Mouse (Mus musculus) G1E (cell line): ENCODE data around the gene Polm. TPM values are rescaled to one million over a fixed set of nuclear protein-coding genes. Genes with fewer than 3 reads are reported as not detected.

Experiments used
- ATAC-seq: 2 replicates; pipeline ENCODE4 v1.8.0; 2016; ENCODE audit warnings: mild to moderate bottlenecking; ENCODE audit not compliant: insufficient number of reproducible peaks, poor library complexity, low FRiP score, severe bottlenecking; ENCODE audit errors: extremely low read depth
- DNase-seq: peaks from one replicate; pipeline ENCODE4 v3.0.0; 2012; ENCODE audit warnings: low spot score
- H3K27me3 ChIP-seq: 2 replicates; pipeline ENCODE4 v1.6.1; 2012; ENCODE audit warnings: mild to moderate bottlenecking, low read length, inconsistent platforms; ENCODE audit not compliant: insufficient read depth
- H3K36me3 ChIP-seq: replicated peaks from 2 replicates; pipeline ENCODE3; 2012; ENCODE audit warnings: mild to moderate bottlenecking, inconsistent platforms
- H3K4me1 ChIP-seq: 2 replicates; pipeline ENCODE4 v1.6.1; 2012; ENCODE audit warnings: low read depth, low read length, inconsistent platforms, mixed read lengths; ENCODE audit not compliant: insufficient read depth
- H3K4me3 ChIP-seq: 2 replicates; pipeline ENCODE4 v1.5.1; 2012; ENCODE audit warnings: low read depth, mild to moderate bottlenecking, inconsistent platforms, low read length, moderate library complexity, mixed read lengths
- H3K9me3 ChIP-seq: replicated peaks from 2 replicates; pipeline ENCODE4 v1.6.1; 2012; ENCODE audit warnings: inconsistent platforms
- CTCF ChIP-seq: IDR thresholded peaks from 2 replicates; pipeline ENCODE4 v1.5.1; 2012; ENCODE audit warnings: low read depth, low read length, inconsistent platforms, mixed read lengths
- GATA1 ChIP-seq: IDR thresholded peaks from 2 replicates; pipeline ENCODE4 v1.6.1; 2012; ENCODE audit warnings: borderline replicate concordance, low read length, inconsistent platforms, mixed read lengths
- GATA2 ChIP-seq: IDR thresholded peaks from 2 replicates; pipeline ENCODE4 v1.6.1; 2012; ENCODE audit warnings: low read depth, low read length, inconsistent platforms, borderline replicate concordance
- POLR2AphosphoS5 ChIP-seq: IDR thresholded peaks from 2 replicates; pipeline ENCODE4 v1.6.1; 2012; ENCODE audit warnings: low read depth, low read length, inconsistent platforms; ENCODE audit not compliant: insufficient replicate concordance
- TAL1 ChIP-seq: conservative IDR thresholded peaks from 2 replicates; pipeline ENCODE4 v1.6.1; 2012; ENCODE audit warnings: low read depth, low read length, inconsistent platforms, mixed read lengths
- polyA plus RNA-seq: library from polyadenylated mRNA; stranded (reverse); fragments of >175 nt; gene quantifications from 2 replicates; pipeline ENCODE4 v1.2.3, GENCODE M21; 2012
- total RNA-seq, 2 experiments: library from RNA; stranded (forward) in 1 of 2; stranded (reverse) in 1 of 2; fragments of 200-1000 nt in 1 of 2; fragments of >200 nt in 1 of 2; fragmentation: Nextera tagmentation in 1 of 2; gene quantifications; 2 replicates each; pipeline ENCODE4 v1.2.3; 2014 to 2017

The Polm gene
- 32.1 and 38.3 TPM in 2 replicates for total RNA-seq (2014; fragmentation: Nextera tagmentation)
- 15.4 and 16.6 TPM in 2 replicates for total RNA-seq (2017)
- polyA plus RNA-seq, result 38.2 and 48.7 TPM in 2 replicates

- peak; percentile 97 for DNase-seq
- ATAC-seq, result peak; percentile 98
These were observed at the start of gene Polm for GRCm38 (mm10) chr11:5837251-5838246. Gene Polm (minus strand): TSS chr11:5838016.

DNA sequence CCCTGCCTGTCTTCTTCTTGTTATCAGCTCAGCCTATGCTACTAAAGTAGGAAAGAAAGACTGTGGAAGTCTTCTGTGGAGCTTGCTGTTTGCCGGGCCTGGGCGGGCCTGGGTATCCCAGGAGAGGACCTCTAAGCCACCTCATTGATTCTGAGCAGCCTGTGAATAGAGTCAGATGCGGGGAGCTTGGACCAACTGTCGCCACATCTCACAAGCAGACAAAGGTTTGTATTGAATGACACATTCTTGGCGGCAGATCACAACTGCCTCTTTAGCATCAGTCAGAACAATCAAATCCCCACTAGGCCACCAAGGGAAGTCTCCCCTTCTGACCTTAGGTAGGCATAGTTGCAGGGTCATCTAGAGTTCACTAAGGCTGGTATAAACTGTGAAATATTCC lies 49.4 kb upstream of the Polm start:
- H3K4me3 ChIP-seq, result no peak overlapping the region
- 0 out of 2 replicates have a peak, but pooled peaks cover 4% of the 10 kb centered on the region for H3K4me1 ChIP-seq
- TF ChIP-seq TAL1 (no peak), CTCF (no peak), GATA2 (no peak)
- DNase-seq, result no peak
- peaks cover 30% of the 10 kb centered on the region for H3K27me3 ChIP-seq
- no peaks in the 10 kb centered on the region for H3K36me3 ChIP-seq
- H3K9me3 ChIP-seq, result no peaks in the 10 kb centered on the region
- no peak for ATAC-seq

More at GRCm38 (mm10) chr11:5837251-5838246, at the start of gene Polm:
- TF ChIP-seq TAL1, result no peak
- TF ChIP-seq GATA2, result no peak
- peak; percentile 41; the same call in 1 of the 2 replicates for TF ChIP-seq CTCF
- no peak for TF ChIP-seq GATA1
- TF ChIP-seq POLR2AphosphoS5, result no peak
- no peaks in the 10 kb centered on the region for H3K9me3 ChIP-seq
- H3K36me3 ChIP-seq, result peaks cover 39% of the 10 kb centered on the region
- H3K27me3 ChIP-seq, result no peaks in the 10 kb centered on the region
- H3K4me1 ChIP-seq, result peaks cover 15% of the 10 kb centered on the region
- H3K4me3 ChIP-seq, result peak within 1 kb of the TSS; percentile 93

DNA sequence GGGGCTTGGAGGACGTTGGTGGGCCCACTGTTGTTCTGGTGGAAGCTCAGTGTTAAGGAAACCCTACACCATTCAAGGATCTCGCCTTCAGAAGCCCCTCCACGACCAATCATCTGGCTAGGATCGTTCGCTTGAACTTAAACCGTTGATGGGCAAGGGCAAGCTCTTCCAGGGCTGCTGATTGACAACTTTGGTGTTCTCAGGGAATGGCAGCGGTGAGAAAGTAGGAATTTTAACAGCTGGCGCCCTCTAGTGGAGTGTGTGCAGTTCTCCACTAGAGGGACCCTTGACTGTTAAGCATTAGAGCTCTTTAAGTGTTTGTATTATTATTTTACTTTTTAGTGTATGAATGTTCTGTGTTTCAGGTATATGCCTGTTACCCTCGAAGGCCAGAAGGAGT lies 48.4 kb upstream of the Polm start:
- peak; percentile 36 for TF ChIP-seq CTCF
- no peak for TF ChIP-seq GATA1
- no peaks in the 10 kb centered on the region for H3K9me3 ChIP-seq
- DNase-seq, result peak; percentile 24
- no peaks in the 10 kb centered on the region for H3K36me3 ChIP-seq
- peaks cover 22% of the 10 kb centered on the region for H3K27me3 ChIP-seq
- ATAC-seq, result no peak
- H3K4me3 ChIP-seq, result no peak overlapping the region
- 0 out of 2 replicates have a peak, but pooled peaks cover 4% of the 10 kb centered on the region for H3K4me1 ChIP-seq

GRCm38 (mm10) chr11:5882518-5882917 lies 44.7 kb upstream of the Polm start:
- Histone ChIP-seq H3K9me3 (no peaks in the 10 kb centered on the region), H3K36me3 (no peaks in the 10 kb centered on the region), H3K4me3 (no peak overlapping the region), H3K4me1 (peaks cover 15% of the 10 kb centered on the region), H3K27me3 (peaks cover 7% of the 10 kb centered on the region; the same call in 1 of the 2 replicates)
- no peak for TF ChIP-seq GATA1
- no peak for TF ChIP-seq TAL1
- no peak for TF ChIP-seq CTCF
- no peak for TF ChIP-seq POLR2AphosphoS5
- TF ChIP-seq GATA2, result no peak
- ATAC-seq, result no peak
- DNase-seq, result no peak

DNA sequence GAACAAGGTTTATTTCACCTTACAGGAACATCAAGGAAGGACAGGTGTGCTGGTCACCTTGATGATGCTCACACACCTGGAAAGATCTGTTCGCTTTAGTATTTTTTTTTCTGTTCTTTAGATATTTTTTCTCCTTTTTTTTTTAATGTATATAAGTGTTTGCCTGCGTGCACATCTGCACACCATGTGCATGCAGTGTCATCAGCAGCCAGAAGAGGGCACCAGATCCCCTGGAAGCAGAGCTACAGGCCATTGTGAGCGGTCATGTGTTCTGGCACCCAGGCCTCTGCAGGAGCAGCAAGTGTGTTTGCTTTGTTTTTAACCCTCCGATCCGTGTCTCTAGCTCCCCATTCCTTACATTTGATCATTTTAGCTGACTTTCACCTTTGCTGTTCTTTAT lies 42.1 kb upstream of the Polm start:
- peaks cover 21% of the 10 kb centered on the region for H3K36me3 ChIP-seq
- ATAC-seq (no peak), DNase-seq (no peak)
- no peaks in the 10 kb centered on the region for H3K27me3 ChIP-seq
- H3K4me3 ChIP-seq, result no peak overlapping the region
- no peaks in the 10 kb centered on the region for H3K9me3 ChIP-seq
- peaks cover 37% of the 10 kb centered on the region for H3K4me1 ChIP-seq
- TF ChIP-seq CTCF (0 out of 2 replicates have a peak, but pooled peaks have one; percentile 31), POLR2AphosphoS5 (no peak)

DNA sequence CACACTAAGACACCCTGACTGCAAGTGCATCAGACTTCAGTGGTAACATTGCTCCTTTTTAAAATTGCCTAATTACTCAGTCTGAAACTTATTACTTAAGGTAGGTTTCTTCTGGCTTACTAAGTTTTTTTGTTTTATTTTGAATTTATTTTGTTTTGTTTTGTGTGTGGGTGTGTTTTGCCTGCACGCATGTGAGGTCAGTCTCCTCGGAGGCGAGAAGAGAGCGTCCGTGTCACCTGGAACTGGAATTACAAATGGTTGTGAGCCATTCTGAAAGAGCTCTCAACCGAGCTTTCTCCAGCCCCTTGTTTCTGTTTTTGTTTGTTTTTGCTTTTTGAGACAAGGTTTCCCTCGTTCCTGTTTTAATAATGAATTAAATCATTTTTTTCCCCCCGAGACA lies 40.8 kb upstream of the Polm start:
- Histone ChIP-seq H3K4me1 (peaks cover 41% of the 10 kb centered on the region), H3K36me3 (peaks cover 33% of the 10 kb centered on the region), H3K27me3 (no peaks in the 10 kb centered on the region), H3K4me3 (peak overlapping the region; percentile 90), H3K9me3 (no peaks in the 10 kb centered on the region)
- ATAC-seq (no peak), DNase-seq (no peak)
- TF ChIP-seq TAL1, result no peak
- no peak for TF ChIP-seq GATA2
- no peak for TF ChIP-seq GATA1
- TF ChIP-seq CTCF, result no peak
- TF ChIP-seq POLR2AphosphoS5, result no peak
